Mouse (Mus musculus) hindbrain, embryonic 14.5 days (tissue): ENCODE data around the gene Gp9. TPM values are rescaled to one million over a fixed set of nuclear protein-coding genes. Genes with fewer than 3 reads are reported as not detected.

Experiments
- ATAC-seq: fragments of 200-750 bp; cut with Nextera tagmentation; 2 replicates; pipeline ENCODE4 v1.8.0; 2017; ENCODE audit warnings: moderate number of reproducible peaks, mild to moderate bottlenecking, moderate TSS enrichment, moderate library complexity; ENCODE audit not compliant: low FRiP score
- DNase-seq: peaks from one replicate; pipeline ENCODE4 v3.0.0-alpha.2; 2015; ENCODE audit warnings: low spot score
- H3K27ac ChIP-seq: fragments of 300-500 bp; sonication (generic); 2 replicates; pipeline ENCODE4 v1.5.1; 2014; ENCODE audit warnings: mild to moderate bottlenecking, moderate library complexity
- H3K27me3 ChIP-seq: fragments of 300-500 bp; sonication (generic); 2 replicates; pipeline ENCODE4 v1.6.1; 2014; ENCODE audit warnings: mild to moderate bottlenecking, low read length, mixed read lengths; ENCODE audit not compliant: control insufficient read depth, insufficient read depth
- H3K36me3 ChIP-seq: fragments of 300-500 bp; sonication (generic); replicated peaks from 2 replicates; pipeline ENCODE4 v1.6.1; 2014; ENCODE audit not compliant: control insufficient read depth, insufficient read depth
- H3K4me1 ChIP-seq: fragments of 300-500 bp; sonication (generic); replicated peaks from 2 replicates; pipeline ENCODE4 v1.6.1; 2014; ENCODE audit warnings: antibody characterized with exemption, low read length, mixed read lengths; ENCODE audit not compliant: control insufficient read depth, insufficient read depth
- H3K4me2 ChIP-seq: fragments of 300-500 bp; sonication (generic); replicated peaks from 2 replicates; pipeline ENCODE4 v1.6.1; 2014; ENCODE audit warnings: mild to moderate bottlenecking, moderate library complexity
- H3K4me3 ChIP-seq: fragments of 300-500 bp; sonication (generic); replicated peaks from 2 replicates; pipeline ENCODE4 v1.5.1; 2014; ENCODE audit warnings: mild to moderate bottlenecking, low read length
- H3K9ac ChIP-seq: fragments of 300-500 bp; sonication (generic); 2 replicates; pipeline ENCODE4 v1.6.1; 2014
- H3K9me3 ChIP-seq: fragments of 300-500 bp; sonication (generic); 2 replicates; pipeline ENCODE4 v1.6.1; 2016; ENCODE audit warnings: low read length; ENCODE audit not compliant: control insufficient read depth
- whole genome bisulfite sequencing: fragments of 180-500 bp; shearing (Covaris S2); extraction: QIAGEN DNeasy Blood & Tissue Kit; methylation state at CpG from one replicate; pipeline ENCODE4 v1.1.7; 2014; 5-methylcytosine and 5-hydroxymethylcytosine counted together
- polyA plus RNA-seq: library from polyadenylated mRNA; unstranded; fragments of >200 nt; fragmentation: Nextera tagmentation; extraction: Ambion mirVana; gene quantifications from 2 replicates; pipeline ENCODE4 v1.2.1, GENCODE M21; 2014

Gp9 gene
- 0.56 and 0.83 TPM in 2 replicates for polyA plus RNA-seq

- no peaks in the 10 kb centered on the region for H3K9me3 ChIP-seq
- H3K9ac ChIP-seq: no peak within 1 kb of the TSS
- ATAC-seq (no peak), DNase-seq (no peak)
- H3K27me3 ChIP-seq: no peaks in the 10 kb centered on the region
- H3K4me1 ChIP-seq: no peaks in the 10 kb centered on the region
- no peak within 1 kb of the TSS for H3K4me2 ChIP-seq
- no peak within 1 kb of the TSS for H3K4me3 ChIP-seq
- no peak within 1 kb of the TSS for H3K27ac ChIP-seq
- no peaks in the 10 kb centered on the region for H3K36me3 ChIP-seq
- 74% methylated on average over 2 of the region's 2 CpGs for WGBS
These were observed at the start of gene Gp9 for GRCm38 (mm10) chr6:87777842-87778241. Gene Gp9 (plus strand): TSS chr6:87778072.

- no peak overlapping the region for H3K4me2 ChIP-seq
- no peak for ATAC-seq
- H3K27me3 ChIP-seq: peaks cover 11% of the 10 kb centered on the region
- no peaks in the 10 kb centered on the region for H3K36me3 ChIP-seq
- H3K9ac ChIP-seq: no peak overlapping the region
- DNase-seq: no peak
- H3K27ac ChIP-seq: no peak overlapping the region
- 68% methylated on average over 3 of the region's 3 CpGs for WGBS
- peaks cover 17% of the 10 kb centered on the region; the same call in 1 of the 2 replicates for H3K4me1 ChIP-seq
- no peaks in the 10 kb centered on the region for H3K9me3 ChIP-seq
- no peak overlapping the region for H3K4me3 ChIP-seq
These were observed 49.8 kb upstream of the Gp9 start for GRCm38 (mm10) chr6:87728102-87728501.

- Histone ChIP-seq H3K27me3 (peaks cover 21% of the 10 kb centered on the region), H3K9ac (peak overlapping the region; percentile 85), H3K4me3 (peak overlapping the region; percentile 73), H3K27ac (peak overlapping the region; percentile 86), H3K36me3 (no peaks in the 10 kb centered on the region), H3K4me2 (peak overlapping the region; percentile 83), H3K4me1 (peaks cover 22% of the 10 kb centered on the region; the same call in 1 of the 2 replicates), H3K9me3 (no peaks in the 10 kb centered on the region)
- DNase-seq (no peak), ATAC-seq (no peak)
- 16% methylated on average over 13 of the region's 13 CpGs for WGBS
These were observed 47.7 kb upstream of the Gp9 start for GRCm38 (mm10) chr6:87730141-87730540.

- H3K36me3 ChIP-seq: no peaks in the 10 kb centered on the region
- ATAC-seq: peak; percentile 85
These were observed 47.0 kb upstream of the Gp9 start, which contains the start of gene Efcc1 for GRCm38 (mm10) chr6:87730591-87731462. Gene Efcc1 (plus strand): TSS chr6:87730869.

GRCm38 (mm10) chr6:87731463-87732095 is 46.3 kb upstream of the Gp9 start:
- no peak; the same call in 1 of the 2 replicates for ATAC-seq
- Histone ChIP-seq H3K27ac (peak overlapping the region; percentile 86), H3K4me2 (peak overlapping the region; percentile 83), H3K9me3 (no peaks in the 10 kb centered on the region), H3K9ac (peak overlapping the region; percentile 85), H3K4me1 (peaks cover 22% of the 10 kb centered on the region; the same call in 1 of the 2 replicates), H3K4me3 (peak overlapping the region; percentile 73), H3K27me3 (peaks cover 21% of the 10 kb centered on the region), H3K36me3 (no peaks in the 10 kb centered on the region)
- 4% methylated on average over 17 of the region's 19 CpGs for WGBS
- DNase-seq: no peak

More at GRCm38 (mm10) chr6:87730591-87731462, 47.0 kb upstream of the Gp9 start, which contains the start of gene Efcc1:
- Histone ChIP-seq H3K27ac (peak within 1 kb of the TSS; percentile 86), H3K9me3 (no peaks in the 10 kb centered on the region), H3K4me3 (peak within 1 kb of the TSS; percentile 73), H3K4me2 (peak within 1 kb of the TSS; percentile 83), H3K9ac (peak within 1 kb of the TSS; percentile 85), H3K4me1 (peaks cover 22% of the 10 kb centered on the region; the same call in 1 of the 2 replicates), H3K27me3 (peaks cover 21% of the 10 kb centered on the region)
- under 1% methylated on average over 86 of the region's 90 CpGs for WGBS
- peak; percentile 67 for DNase-seq

- no peaks in the 10 kb centered on the region for H3K36me3 ChIP-seq
- ATAC-seq (no peak), DNase-seq (peak; percentile 50)
- peak overlapping the region; percentile 73 for H3K4me3 ChIP-seq
- whole genome bisulfite sequencing: under 1% methylated on average over 49 of the region's 53 CpGs
- no peaks in the 10 kb centered on the region for H3K9me3 ChIP-seq
- H3K27me3 ChIP-seq: peaks cover 21% of the 10 kb centered on the region
- H3K4me2 ChIP-seq: peak overlapping the region; percentile 83
- peaks cover 22% of the 10 kb centered on the region; the same call in 1 of the 2 replicates for H3K4me1 ChIP-seq
- H3K9ac ChIP-seq: peak overlapping the region; percentile 46
- H3K27ac ChIP-seq: no peak overlapping the region
These were observed 45.5 kb upstream of the Gp9 start for GRCm38 (mm10) chr6:87732151-87733011.

GRCm38 (mm10) chr6:87733131-87733930 is 44.5 kb upstream of the Gp9 start:
- Histone ChIP-seq H3K9ac (peak overlapping the region; percentile 46), H3K27me3 (peaks cover 21% of the 10 kb centered on the region), H3K4me3 (peak overlapping the region; percentile 73), H3K4me2 (peak overlapping the region; percentile 83), H3K4me1 (peaks cover 22% of the 10 kb centered on the region; the same call in 1 of the 2 replicates), H3K9me3 (no peaks in the 10 kb centered on the region), H3K27ac (no peak overlapping the region), H3K36me3 (no peaks in the 10 kb centered on the region)
- ATAC-seq (no peak), DNase-seq (peak; percentile 38)
- 23% methylated on average over 14 of the region's 14 CpGs for WGBS

- ATAC-seq (no peak), DNase-seq (no peak)
- Histone ChIP-seq H3K4me3 (no peak overlapping the region), H3K4me2 (peak overlapping the region; percentile 83; the same call in 1 of the 2 replicates), H3K27me3 (peaks cover 21% of the 10 kb centered on the region), H3K36me3 (no peaks in the 10 kb centered on the region), H3K9me3 (no peaks in the 10 kb centered on the region), H3K4me1 (peaks cover 22% of the 10 kb centered on the region; the same call in 1 of the 2 replicates), H3K27ac (no peak overlapping the region), H3K9ac (no peak overlapping the region)
- 69% methylated on average over 5 of the region's 5 CpGs for WGBS
These were observed 43.7 kb upstream of the Gp9 start for GRCm38 (mm10) chr6:87734136-87734535.
